Mouse (Mus musculus) hindbrain, embryonic 13.5 days (tissue): ENCODE results near the gene B4galnt4. TPM values are rescaled to one million over a fixed set of nuclear protein-coding genes. Genes with fewer than 3 reads are reported as not detected.
"Not testable (repeated sequence)": the region's sequence is repeated elsewhere in the genome, so short reads cannot be mapped to it uniquely, and the experiment has no call there.

Experiments
- ATAC-seq: fragments of 200-750 bp; cut with Nextera tagmentation; 2 replicates; pipeline ENCODE4 v1.8.0; 2017; ENCODE audit warnings: moderate TSS enrichment; ENCODE audit not compliant: low FRiP score
- H3K27ac ChIP-seq: fragments of 300-500 bp; sonication (generic); 2 replicates; pipeline ENCODE4 v1.5.1; 2015; ENCODE audit warnings: inconsistent platforms, mild to moderate bottlenecking, moderate library complexity
- H3K27me3 ChIP-seq: fragments of 300-500 bp; sonication (generic); 2 replicates; pipeline ENCODE4 v1.6.1; 2015; ENCODE audit warnings: mild to moderate bottlenecking, inconsistent platforms
- H3K36me3 ChIP-seq: fragments of 300-500 bp; sonication (generic); 2 replicates; pipeline ENCODE4 v1.6.1; 2015; ENCODE audit warnings: mild to moderate bottlenecking, inconsistent platforms
- H3K4me1 ChIP-seq: fragments of 300-500 bp; sonication (generic); replicated peaks from 2 replicates; pipeline ENCODE4 v1.6.1; 2015; ENCODE audit warnings: inconsistent platforms
- H3K4me2 ChIP-seq: fragments of 300-500 bp; sonication (generic); 2 replicates; pipeline ENCODE4 v1.6.1; 2015; ENCODE audit warnings: inconsistent platforms, mild to moderate bottlenecking, moderate library complexity
- H3K4me3 ChIP-seq: fragments of 300-500 bp; sonication (generic); 2 replicates; pipeline ENCODE4 v1.5.1; 2015; ENCODE audit warnings: mild to moderate bottlenecking, inconsistent platforms
- H3K9ac ChIP-seq: fragments of 300-500 bp; sonication (generic); 2 replicates; pipeline ENCODE4 v1.6.1; 2015; ENCODE audit warnings: mild to moderate bottlenecking, inconsistent platforms
- H3K9me3 ChIP-seq: fragments of 300-500 bp; sonication (generic); 2 replicates; pipeline ENCODE4 v1.6.1; 2016; ENCODE audit warnings: inconsistent platforms
- WGBS: fragments of 180-500 bp; shearing (Covaris S2); methylation state at CpG from one replicate; pipeline ENCODE4 v1.1.7; 2015; 5-methylcytosine and 5-hydroxymethylcytosine counted together
- polyA plus RNA-seq: library from polyadenylated mRNA; unstranded; fragments of >200 nt; fragmentation: Nextera tagmentation; extraction: Ambion mirVana; gene quantifications from 2 replicates; pipeline ENCODE4 v1.2.1, GENCODE M21; 2015

B4galnt4 gene
- polyA plus RNA-seq, result 44.8 and 47.2 TPM in 2 replicates

- Histone ChIP-seq H3K36me3 (peaks cover 37% of the 10 kb centered on the region), H3K27me3 (no peaks in the 10 kb centered on the region), H3K4me1 (peaks cover 39% of the 10 kb centered on the region), H3K9me3 (peaks cover 4% of the 10 kb centered on the region; the same call in 1 of the 2 replicates), H3K27ac (peak within 1 kb of the TSS; percentile 97), H3K9ac (peak within 1 kb of the TSS; percentile 99), H3K4me2 (peak within 1 kb of the TSS; percentile 82), H3K4me3 (peak within 1 kb of the TSS; percentile 92)
- peak; percentile 99 for ATAC-seq
- under 1% methylated on average over 69 of the region's 72 CpGs for WGBS
Measured at GRCm38 (mm10) chr7:141060426-141061242, at the start of gene B4galnt4. B4galnt4 (plus strand) TSS chr7:141061104.

- Histone ChIP-seq H3K4me3 (no peak overlapping the region), H3K36me3 (no peaks in the 10 kb centered on the region), H3K9me3 (no peaks in the 10 kb centered on the region), H3K27ac (no peak overlapping the region), H3K27me3 (0 out of 2 replicates have a peak, but pooled peaks cover 4% of the 10 kb centered on the region), H3K4me1 (peaks cover 15% of the 10 kb centered on the region), H3K9ac (no peak overlapping the region), H3K4me2 (no peak overlapping the region)
- WGBS, result 93% methylated on average over 7 of the region's 7 CpGs
- ATAC-seq, result no peak
Measured at GRCm38 (mm10) chr7:141011238-141011770, 49.6 kb upstream of the B4galnt4 start.

- Histone ChIP-seq H3K9me3 (no peaks in the 10 kb centered on the region), H3K27ac (no peak overlapping the region), H3K27me3 (no peaks in the 10 kb centered on the region), H3K4me3 (no peak overlapping the region), H3K36me3 (no peaks in the 10 kb centered on the region), H3K4me1 (no peaks in the 10 kb centered on the region), H3K9ac (no peak overlapping the region), H3K4me2 (no peak overlapping the region)
- 85% methylated on average over 10 of the region's 10 CpGs for WGBS
- no peak for ATAC-seq
Measured at GRCm38 (mm10) chr7:141016707-141017697, 43.9 kb upstream of the B4galnt4 start.

GRCm38 (mm10) chr7:141017824-141018223 lies 43.1 kb upstream of the B4galnt4 start, which contains the start of gene Ifitm6:
Ifitm6 (minus strand) TSS chr7:141017924.
- not testable (repeated sequence) for H3K9me3 ChIP-seq, ATAC-seq, H3K4me3 ChIP-seq, H3K27me3 ChIP-seq, H3K27ac ChIP-seq, H3K36me3 ChIP-seq, H3K4me1 ChIP-seq, H3K9ac ChIP-seq, H3K4me2 ChIP-seq
- 96% methylated on average over 1 of the region's 1 CpGs for WGBS

- Histone ChIP-seq H3K4me2 (no peak overlapping the region), H3K4me3 (no peak overlapping the region), H3K9ac (no peak overlapping the region), H3K36me3 (no peaks in the 10 kb centered on the region), H3K27ac (no peak overlapping the region), H3K27me3 (no peaks in the 10 kb centered on the region), H3K4me1 (no peaks in the 10 kb centered on the region), H3K9me3 (no peaks in the 10 kb centered on the region)
- ATAC-seq, result no peak
- 93% methylated on average over 5 of the region's 5 CpGs for WGBS
Measured at GRCm38 (mm10) chr7:141019028-141019427, 41.9 kb upstream of the B4galnt4 start.

- Histone ChIP-seq H3K9me3 (no peaks in the 10 kb centered on the region), H3K36me3 (no peaks in the 10 kb centered on the region), H3K4me3 (no peak overlapping the region), H3K27ac (no peak overlapping the region), H3K9ac (no peak overlapping the region), H3K4me2 (no peak overlapping the region), H3K4me1 (peaks cover 13% of the 10 kb centered on the region; the same call in 1 of the 2 replicates), H3K27me3 (no peaks in the 10 kb centered on the region)
- WGBS, result 88% methylated on average over 14 of the region's 14 CpGs
- ATAC-seq, result no peak
Measured at GRCm38 (mm10) chr7:141021489-141022449, 39.1 kb upstream of the B4galnt4 start.

- ATAC-seq, result peak; percentile 80
- no peak overlapping the region for H3K4me3 ChIP-seq
- H3K36me3 ChIP-seq, result no peaks in the 10 kb centered on the region
- 16% methylated on average over 5 of the region's 6 CpGs for WGBS
- H3K9me3 ChIP-seq, result no peaks in the 10 kb centered on the region
- H3K27me3 ChIP-seq, result no peaks in the 10 kb centered on the region
- no peak overlapping the region for H3K9ac ChIP-seq
- peak overlapping the region; percentile 80 for H3K27ac ChIP-seq
- H3K4me1 ChIP-seq, result peaks cover 13% of the 10 kb centered on the region; the same call in 1 of the 2 replicates
- 0 out of 2 replicates have a peak overlapping the region, but pooled peaks have one; percentile 9 for H3K4me2 ChIP-seq
Measured at GRCm38 (mm10) chr7:141024865-141025838, 35.8 kb upstream of the B4galnt4 start.

- no peak for ATAC-seq
Measured at GRCm38 (mm10) chr7:141026097-141026739, 34.7 kb upstream of the B4galnt4 start.

GRCm38 (mm10) chr7:141026740-141027098 lies 34.2 kb upstream of the B4galnt4 start:
- Histone ChIP-seq H3K4me2 (no peak overlapping the region), H3K9ac (no peak overlapping the region), H3K4me1 (peaks cover 13% of the 10 kb centered on the region; the same call in 1 of the 2 replicates), H3K27ac (peak overlapping the region; percentile 80), H3K27me3 (no peaks in the 10 kb centered on the region), H3K4me3 (no peak overlapping the region), H3K36me3 (no peaks in the 10 kb centered on the region), H3K9me3 (no peaks in the 10 kb centered on the region)
- ATAC-seq, result no peak; the same call in 1 of the 2 replicates
- 39% methylated on average over 5 of the region's 5 CpGs for WGBS

More at GRCm38 (mm10) chr7:141026097-141026739, 34.7 kb upstream of the B4galnt4 start:
- Histone ChIP-seq H3K27me3 (no peaks in the 10 kb centered on the region), H3K9me3 (no peaks in the 10 kb centered on the region), H3K4me1 (peaks cover 13% of the 10 kb centered on the region; the same call in 1 of the 2 replicates), H3K4me3 (no peak overlapping the region), H3K4me2 (no peak overlapping the region), H3K9ac (no peak overlapping the region), H3K27ac (peak overlapping the region; percentile 80), H3K36me3 (no peaks in the 10 kb centered on the region)
- WGBS, result 17% methylated on average over 6 of the region's 6 CpGs

- Histone ChIP-seq H3K36me3 (no peaks in the 10 kb centered on the region), H3K9ac (no peak within 1 kb of the TSS), H3K9me3 (no peaks in the 10 kb centered on the region), H3K4me3 (no peak within 1 kb of the TSS), H3K27ac (no peak within 1 kb of the TSS), H3K4me1 (peaks cover 13% of the 10 kb centered on the region; the same call in 1 of the 2 replicates), H3K27me3 (no peaks in the 10 kb centered on the region), H3K4me2 (no peak within 1 kb of the TSS)
- WGBS, result 96% methylated on average over 2 of the region's 2 CpGs
- ATAC-seq, result no peak
Measured at GRCm38 (mm10) chr7:141028831-141029230, 32.1 kb upstream of the B4galnt4 start, which contains the start of gene Gm17387. Gm17387 (plus strand) TSS chr7:141029131.
